Comparison of ENCODE assay signal across 8 mouse cellular contexts in the genomic region with DNA sequence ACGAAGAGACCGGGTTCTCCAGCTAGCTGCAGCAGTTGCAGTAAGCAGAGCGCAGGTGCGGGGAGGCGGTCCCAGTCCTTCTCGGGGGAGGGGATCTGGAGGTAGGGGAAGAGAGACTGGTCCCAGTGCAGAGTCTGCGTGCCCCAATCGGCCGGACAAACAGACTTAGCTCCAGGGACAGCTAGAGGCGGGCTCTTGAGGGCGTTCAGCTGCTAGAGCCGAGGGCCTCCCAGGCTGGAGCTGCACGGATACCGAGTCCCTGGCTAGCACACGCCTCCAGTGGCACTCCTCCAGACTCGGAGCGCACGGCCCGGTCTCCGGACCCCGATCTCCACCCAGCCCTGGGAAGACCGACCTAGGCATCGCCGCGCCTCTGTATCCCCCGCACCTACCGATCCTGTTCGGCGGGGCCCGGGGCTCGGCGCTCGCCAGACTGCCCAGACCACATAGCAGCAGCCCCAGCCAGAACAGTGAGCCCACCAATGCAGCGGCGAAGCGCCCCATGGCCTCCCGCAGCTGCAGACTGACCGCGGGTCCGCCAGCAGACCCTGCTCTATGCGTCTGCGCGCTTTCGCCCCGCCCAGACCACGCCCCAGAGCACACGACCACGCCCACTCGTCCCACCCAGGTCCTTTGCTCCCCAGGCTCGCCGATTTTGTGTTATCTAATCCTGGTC. TPM values are rescaled to one million over a fixed set of nuclear protein-coding genes. Genes with fewer than 3 reads are reported as not detected.
DNase-seq lines count a peak whose midpoint lies in the region; ATAC-seq and TF ChIP-seq lines count a peak whose summit lies in the region.

TSS of gene Pcyox1 (minus strand) at position 574 of the 676 bp plus-strand sequence.

- DNase-seq in MEL (ENCODE audit: low read depth, low spot score) = peak; percentile 90
- DNase-seq in cerebellum, adult 2 months = peak; percentile 90 to 93
- DNase-seq in forebrain, postnatal 0 days = peak; percentile 92
- peak; percentile 93 for DNase-seq in heart, postnatal 36 days
- DNase-seq in layer of hippocampus, adult 2 months (ENCODE audit: low spot score in 2 of 2) = peak; percentile 86 to 88
- DNase-seq in lung, adult 2 months = peak; percentile 91
- DNase-seq in testis, postnatal 14 days (ENCODE audit: low spot score) = peak; percentile 83

- peak within 1 kb of the TSS; percentile 71 for H3K4me2 ChIP-seq in forebrain, postnatal 0 days (ENCODE audit: low read depth)

- under 1% methylated on average over 51 of the region's 51 CpGs for WGBS in cerebellum, adult 2 months
- 4% methylated on average over 51 of the region's 51 CpGs for WGBS in forebrain, postnatal 0 days
- WGBS in lung, adult 2 months = under 1% methylated on average over 51 of the region's 51 CpGs

- peaks cover 9% of the 10 kb centered on the region for H3K79me2 ChIP-seq in MEL (ENCODE audit: control insufficient read depth, insufficient read depth, low read length, poor library complexity)

- H3K9me3 ChIP-seq in MEL (replicated peaks; ENCODE audit: insufficient read depth, low read length) = no peaks in the 10 kb centered on the region
- H3K9me3 ChIP-seq in forebrain, postnatal 0 days (ENCODE audit: low read length) = no peaks in the 10 kb centered on the region

- ATAC-seq in forebrain, postnatal 0 days = peak; percentile 94
- ATAC-seq in neutrophil, adult 5-6 weeks (ENCODE audit: extremely low read depth, insufficient number of reproducible peaks, low FRiP score, poor library complexity, severe bottlenecking) = peak; percentile 58

- peak within 1 kb of the TSS; percentile 82 for H3K9ac ChIP-seq in MEL (ENCODE audit: control insufficient read depth, low read depth, low read length, poor library complexity, severe bottlenecking)
- peak within 1 kb of the TSS; percentile 97 for H3K9ac ChIP-seq in forebrain, postnatal 0 days

- no peaks in the 10 kb centered on the region for H3K27me3 ChIP-seq in MEL (ENCODE audit: control insufficient read depth in 1 of 2, insufficient read depth in 2 of 2, low read length in 2 of 2)
- H3K27me3 ChIP-seq in cerebellum, adult 2 months (ENCODE audit: control insufficient read depth, insufficient read depth, low read length) = no peaks in the 10 kb centered on the region
- H3K27me3 ChIP-seq in forebrain, postnatal 0 days (ENCODE audit: insufficient read depth, low read length) = no peaks in the 10 kb centered on the region

- peak within 1 kb of the TSS; percentile 81 to 94 for H3K4me3 ChIP-seq in MEL (ENCODE audit: control insufficient read depth in 1 of 2, insufficient read depth in 1 of 2, low read depth in 2 of 2, low read length in 2 of 2)
- peak within 1 kb of the TSS; percentile 87 for H3K4me3 ChIP-seq in cerebellum, adult 2 months (replicated peaks; ENCODE audit: insufficient read depth, low read depth, low read length)
- peak within 1 kb of the TSS; percentile 85 for H3K4me3 ChIP-seq in forebrain, postnatal 0 days (ENCODE audit: low read depth, low read length)
- H3K4me3 ChIP-seq in layer of hippocampus, adult 2 months = peak within 1 kb of the TSS; percentile 100
- H3K4me3 ChIP-seq in lung, adult 2 months (replicated peaks; ENCODE audit: extremely low read depth, low read depth, low read length) = peak within 1 kb of the TSS; percentile 89

- intact Hi-C loops in heart, postnatal 36 days (cut with DNase I) = no loop called here

- TF ChIP-seq POLR2A in MEL (IDR thresholded peaks at IDR 0.05; ENCODE audit: control insufficient read depth in 1 of 2, insufficient read depth in 1 of 2, low read depth in 1 of 2, low read length in 2 of 2, poor library complexity in 1 of 2) = peak; percentile 60 to 92; a peak in 3 of 4 replicates
- peak; percentile 91 for TF ChIP-seq POLR2A in cerebellum, adult 2 months (IDR thresholded peaks at IDR 0.05; ENCODE audit: borderline replicate concordance, insufficient read depth, low read length)
- peak; percentile 94 for TF ChIP-seq POLR2A in lung, adult 2 months (IDR thresholded peaks at IDR 0.05; ENCODE audit: borderline replicate concordance, extremely low read depth, low read depth, low read length)

- no peak for TF ChIP-seq EP300 in MEL (IDR thresholded peaks at IDR 0.05; ENCODE audit: low read depth in 1 of 2, low read length in 2 of 2)

- H3K4me1 ChIP-seq in MEL (ENCODE audit: control insufficient read depth in 1 of 2, insufficient read depth in 2 of 2, low read length in 2 of 2) = peaks cover 0 to 13% of the 10 kb centered on the region in 2 experiments; a peak in 2 of 4 replicates
- H3K4me1 ChIP-seq in cerebellum, adult 2 months (ENCODE audit: control insufficient read depth, insufficient read depth, low read length) = peaks cover 3% of the 10 kb centered on the region; the same call in 1 of the 2 replicates
- H3K4me1 ChIP-seq in forebrain, postnatal 0 days (ENCODE audit: insufficient read depth) = peaks cover 13% of the 10 kb centered on the region
- 0 out of 2 replicates have a peak, but pooled peaks cover 3% of the 10 kb centered on the region for H3K4me1 ChIP-seq in lung, adult 2 months (ENCODE audit: control insufficient read depth, insufficient read depth, low read length)

- TF ChIP-seq RAD21 in MEL (IDR thresholded peaks at IDR 0.05; ENCODE audit: low read depth, low read length) = no peak

- peak within 1 kb of the TSS; percentile 62 for H3K27ac ChIP-seq in MEL (ENCODE audit: control insufficient read depth, low read depth, low read length)
- H3K27ac ChIP-seq in cerebellum, adult 2 months (ENCODE audit: insufficient read depth, low read length) = peak within 1 kb of the TSS; percentile 78
- peak within 1 kb of the TSS; percentile 95 for H3K27ac ChIP-seq in forebrain, postnatal 0 days (ENCODE audit: low read depth, low read length)
- H3K27ac ChIP-seq in layer of hippocampus, adult 2 months = peak within 1 kb of the TSS; percentile 96

- TF ChIP-seq CTCF in MEL (IDR thresholded peaks at IDR 0.05 in 2 of 3, conservative IDR thresholded peaks at IDR 0.05 in 1 of 3; ENCODE audit: control insufficient read depth in 1 of 3, insufficient read depth in 1 of 3, low read depth in 2 of 3, low read length in 3 of 3, poor library complexity in 1 of 3, severe bottlenecking in 1 of 3) = no peak
- no peak for TF ChIP-seq CTCF in cerebellum, adult 2 months (IDR thresholded peaks at IDR 0.05; ENCODE audit: borderline replicate concordance, insufficient read depth, low read depth, low read length)
- no peak for TF ChIP-seq CTCF in forebrain, postnatal 0 days (IDR thresholded peaks at IDR 0.05; ENCODE audit: low read depth)
- TF ChIP-seq CTCF in layer of hippocampus, adult 2 months (conservative IDR thresholded peaks at IDR 0.05) = no peak
- TF ChIP-seq CTCF in lung, adult 2 months (IDR thresholded peaks at IDR 0.05; ENCODE audit: insufficient read depth, low read length) = no peak

- H3K36me3 ChIP-seq in MEL (ENCODE audit: control insufficient read depth in 1 of 2, insufficient read depth in 2 of 2, low read length in 2 of 2) = peaks cover 0 to 9% of the 10 kb centered on the region in 2 experiments
- H3K36me3 ChIP-seq in forebrain, postnatal 0 days (ENCODE audit: insufficient read depth) = peaks cover 12% of the 10 kb centered on the region

TF ChIP-seq in MEL, 35 proteins besides CTCF, POLR2A, EP300 and RAD21:
- TF ChIP-seq ZMIZ1 (IDR thresholded peaks at IDR 0.05; ENCODE audit: low read depth, low read length) = peak; percentile 85
- TF ChIP-seq POLR2AphosphoS2 (IDR thresholded peaks at IDR 0.05; ENCODE audit: low read length) = peak; percentile 83; the same call in 1 of the 2 replicates
- no peak for TF ChIP-seq ZNF384 (IDR thresholded peaks at IDR 0.05; ENCODE audit: low read depth, low read length)
- peak; percentile 22 for TF ChIP-seq TBP (IDR thresholded peaks at IDR 0.05; ENCODE audit: low read depth, low read length)
- peak; percentile 80 for TF ChIP-seq NRF1 (IDR thresholded peaks at IDR 0.05; ENCODE audit: insufficient read depth, low read depth, low read length, poor library complexity, severe bottlenecking)
- TF ChIP-seq HCFC1 (IDR thresholded peaks at IDR 0.05; ENCODE audit: low read depth, low read length) = 0 out of 2 replicates have a peak, but pooled peaks have one; percentile 5
- no peak for TF ChIP-seq TAL1 (IDR thresholded peaks at IDR 0.05; ENCODE audit: low read length)
- no peak for TF ChIP-seq CHD1 (IDR thresholded peaks at IDR 0.05; ENCODE audit: low read depth, low read length)
- no peak for TF ChIP-seq MAX (IDR thresholded peaks at IDR 0.05; ENCODE audit: low read length)
- TF ChIP-seq ETS1 (IDR thresholded peaks at IDR 0.05; ENCODE audit: low read depth, low read length) = no peak
- TF ChIP-seq NELFE (IDR thresholded peaks at IDR 0.05; ENCODE audit: low read depth, low read length) = peak; percentile 86
- TF ChIP-seq UBTF (IDR thresholded peaks at IDR 0.05; ENCODE audit: borderline replicate concordance, insufficient read depth, low read depth, low read length) = no peak
- no peak for TF ChIP-seq MAFK (IDR thresholded peaks at IDR 0.05; ENCODE audit: borderline replicate concordance, low read depth, low read length)
- no peak for TF ChIP-seq USF2 (IDR thresholded peaks at IDR 0.05; ENCODE audit: borderline replicate concordance in 1 of 2, insufficient read depth in 1 of 2, low read depth in 1 of 2, low read length in 2 of 2)

RNA-seq across cellular contexts. Expression of gene Pcyox1, which starts in this region (rescaled TPM):
- total RNA-seq in MEL (2012; rRNA removed) = 16.0 and 18.3 TPM in 2 replicates
- 10 to 100 TPM in 1 of 2 experiments, not detected in 1; 28.1 TPM for polyA plus RNA-seq in MEL (2012; ENCODE audit: insufficient read depth in 1 of 2, insufficient read length in 2 of 2, low read depth in 1 of 2, low replicate concordance in 2 of 2, missing spikeins in 1 of 2)
- polyA plus RNA-seq in cerebellum, adult 2 months (2012; rRNA removed) = 59.5 and 61.1 TPM in 2 replicates
- total RNA-seq in forebrain, postnatal 0 days (2014; rRNA removed) = 105 and 113 TPM in 2 replicates
- polyA plus RNA-seq in forebrain, postnatal 0 days (2015; fragmentation: Nextera tagmentation; extraction: Ambion mirVana) = 90.1 and 99.2 TPM in 2 replicates
- total RNA-seq in heart, postnatal 36 days (2021) = 10 to 100 TPM; 74.9 to 92.7 TPM
- 100 to 1,000 TPM; 112 to 118 TPM for total RNA-seq in layer of hippocampus, adult 2 months (2021)
- 25.6 and 28.6 TPM in 2 replicates for polyA plus RNA-seq in lung, adult 2 months (2012; rRNA removed)
- total RNA-seq in neutrophil, adult 5-6 weeks (2017) = 14.5 and 15.2 TPM in 2 replicates

Comparison
In these comparisons a context has a peak if more than half of its experiments do, and no peak if none do; other contexts are left out.
1. Peak in every context shown above with its lines: DNase-seq, ATAC-seq, H3K4me3 ChIP-seq and H3K27ac ChIP-seq.